Mouse (Mus musculus) monocyte, adult 2 months (primary cell): ENCODE results near the gene Gemin8.

Source experiments
- DNase-seq, 2 experiments: peaks; one replicate each; pipeline ENCODE4 v3.0.0; 2022; ENCODE audit warnings: low spot score in 2 of 2, low read depth in 1 of 2

Gene Gemin8

DNA sequence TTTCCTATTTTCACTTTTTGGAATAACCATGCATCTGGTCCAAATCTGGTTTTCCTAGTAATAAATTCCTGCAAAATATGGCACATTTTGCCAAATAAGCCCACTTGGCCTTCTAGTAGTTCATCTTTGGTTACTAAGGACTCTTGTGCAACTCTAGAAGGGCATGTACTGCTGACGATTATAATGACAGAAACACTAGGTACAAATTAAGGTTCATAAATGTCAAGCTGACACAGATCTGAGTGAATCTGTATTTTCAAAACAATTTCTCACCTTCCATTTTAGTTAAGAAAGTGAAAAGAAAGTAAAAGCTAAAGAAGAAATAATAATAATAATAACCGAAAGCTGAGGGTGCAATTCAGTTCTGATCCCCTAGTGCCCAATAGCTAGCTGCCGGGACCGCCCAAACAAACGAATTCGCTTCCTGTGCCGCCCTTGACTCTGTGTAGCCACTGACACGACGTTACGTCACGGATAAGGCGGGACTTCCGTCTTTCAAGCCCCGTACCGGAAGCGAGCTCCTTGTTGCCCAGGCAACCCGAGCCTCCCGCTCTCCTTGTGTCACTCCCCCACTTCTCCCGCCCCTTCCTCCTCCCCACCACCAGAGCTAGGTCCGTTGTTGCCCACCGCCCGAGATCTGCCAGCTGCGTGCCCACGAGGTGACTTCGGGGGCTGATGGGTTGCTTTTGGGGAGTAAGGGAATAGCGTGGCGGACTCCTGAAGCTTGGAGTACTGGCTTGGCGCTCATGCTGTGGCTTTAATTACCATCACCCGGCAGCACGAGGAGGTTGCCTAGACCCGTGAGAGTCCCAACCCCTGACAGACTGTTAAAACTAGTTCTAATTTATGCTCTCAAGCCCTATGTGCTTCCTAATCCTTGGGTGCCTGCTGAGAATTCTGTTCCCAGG is at the start of gene Gemin8:
Gene Gemin8, plus strand, starts transcription at position 563 of the 908 bp plus-strand sequence.
- peak; percentile 76 to 84 for DNase-seq

GRCm38 (mm10) chrX:166147158-166147846 is 23.0 kb upstream of the Gemin8 start:
- DNase-seq = no peak

DNA sequence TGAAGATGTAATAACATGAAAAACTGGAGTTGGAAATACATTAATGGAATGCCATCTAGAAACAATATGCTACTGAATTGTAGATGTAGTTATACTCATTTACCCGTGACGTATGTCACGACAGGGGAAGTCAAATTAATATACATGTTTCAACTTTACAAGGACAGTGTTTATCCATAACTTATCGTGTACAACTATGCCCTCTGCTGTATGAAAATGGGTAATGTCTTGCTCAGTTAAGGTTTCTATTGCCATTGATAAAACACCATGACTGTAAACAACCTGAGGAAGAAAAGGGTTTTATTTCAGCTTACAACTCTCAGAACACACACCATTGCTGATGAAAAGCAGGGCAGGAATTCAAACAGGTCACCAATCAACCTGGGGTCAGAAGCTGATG is 7.5 kb upstream of the Gemin8 start:
- DNase-seq = no peak

DNA sequence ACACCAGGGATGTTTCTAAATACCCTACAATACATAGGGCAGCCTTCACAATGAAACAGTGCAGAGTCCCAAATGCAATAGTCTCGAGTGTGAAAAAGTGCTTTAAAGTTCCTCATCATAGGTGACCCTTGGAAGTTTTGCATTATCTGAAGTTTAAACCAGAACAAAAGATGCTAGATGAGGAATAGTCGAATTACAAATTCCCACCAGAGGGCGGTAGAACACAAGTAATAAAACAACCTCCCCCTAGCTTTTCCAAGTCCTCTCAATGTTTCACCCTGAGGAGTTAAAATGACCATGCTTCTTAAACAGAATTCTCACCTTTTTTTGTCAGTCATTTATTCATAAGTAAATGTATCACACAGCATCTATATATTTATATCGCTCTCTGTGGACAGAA is 2.9 kb upstream of the Gemin8 start:
- DNase-seq = no peak

- DNase-seq = no peak
These were observed 2.3 kb upstream of the Gemin8 start for GRCm38 (mm10) chrX:166167923-166168322.

DNA sequence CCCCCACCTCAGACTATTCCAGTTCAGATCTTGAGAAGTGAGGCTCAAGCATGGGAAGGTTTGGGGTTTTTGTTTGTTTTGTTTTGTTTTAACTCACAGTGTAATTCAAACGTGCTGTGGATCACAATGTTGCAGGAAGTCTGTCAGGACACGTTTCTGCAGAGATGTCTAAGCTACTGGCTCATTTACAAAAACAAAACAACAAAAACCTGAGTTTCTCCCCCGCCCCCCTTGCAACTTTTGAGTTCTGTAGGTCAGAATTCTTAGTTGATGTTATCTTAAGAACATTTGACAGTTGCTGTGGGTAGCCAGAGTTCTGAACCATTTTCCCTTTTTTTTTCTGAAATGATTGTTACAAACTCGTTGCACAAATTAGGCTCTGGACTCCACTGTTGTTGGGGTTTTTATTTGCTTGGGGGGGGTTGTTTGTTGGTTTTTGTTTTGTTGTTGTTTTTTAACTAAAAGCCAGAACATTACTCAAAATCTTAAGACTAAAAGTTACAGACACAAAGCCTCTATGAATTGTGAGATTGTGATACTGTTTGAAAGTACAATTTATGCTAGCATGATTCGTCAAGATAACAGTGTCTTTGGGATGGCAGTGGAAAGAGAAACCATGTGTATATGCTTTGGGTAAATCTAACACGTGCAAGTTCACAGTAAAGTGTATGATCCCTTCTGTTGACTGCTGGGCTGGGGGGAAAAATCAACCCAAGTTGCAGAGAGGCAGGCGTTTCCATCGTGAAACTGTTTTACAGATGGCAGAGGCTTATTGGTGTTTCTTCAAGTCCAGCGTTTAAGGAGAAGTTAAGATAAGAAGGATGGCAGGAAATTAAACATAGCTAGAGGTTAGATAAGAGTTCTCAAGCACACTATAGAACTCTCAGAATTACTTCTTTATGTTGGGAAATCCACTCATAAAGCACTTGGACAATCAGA is 815 bp downstream of the Gemin8 start:
- DNase-seq = no peak

DNA sequence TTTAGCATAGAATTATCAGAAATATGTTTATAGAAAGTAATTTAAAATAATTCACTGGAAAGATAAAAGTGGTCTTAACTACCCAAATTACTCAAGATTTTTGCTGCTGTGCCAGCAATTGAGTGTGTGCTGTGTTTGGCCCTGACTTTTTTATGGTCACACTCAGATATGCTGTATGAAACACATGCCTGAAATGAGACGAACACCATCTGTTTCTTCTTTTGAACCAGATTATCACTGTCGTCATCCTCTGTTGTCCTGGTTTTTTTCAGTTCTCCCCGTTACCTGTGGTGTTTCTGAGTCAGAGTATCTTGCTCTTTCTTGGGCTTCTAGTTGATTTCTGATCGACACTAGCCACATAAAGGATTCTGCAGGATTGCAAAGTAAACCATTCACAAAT is 1.8 kb downstream of the Gemin8 start:
- DNase-seq = no peak

DNA sequence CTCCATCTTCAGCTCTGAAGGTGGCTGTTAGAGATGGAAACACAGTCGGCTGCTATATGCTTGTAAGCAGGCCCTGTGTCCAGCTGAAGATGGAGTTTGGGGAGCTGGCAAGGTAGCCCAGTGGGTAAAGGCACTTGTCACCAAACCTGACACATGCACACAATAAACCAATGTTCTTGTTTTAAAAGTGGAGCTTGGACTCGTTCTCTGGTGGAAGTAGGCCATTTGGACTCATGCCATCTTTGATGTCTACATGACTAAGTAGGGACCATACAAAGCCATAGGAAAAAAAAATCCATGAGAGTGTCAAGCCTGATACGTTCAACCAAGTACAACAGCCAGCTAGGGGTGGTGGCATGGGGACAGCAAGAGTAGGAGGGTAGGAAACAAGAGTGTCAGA is 2.4 kb downstream of the Gemin8 start:
- DNase-seq = no peak

GRCm38 (mm10) chrX:166173796-166174195 is 3.5 kb downstream of the Gemin8 start:
- no peak for DNase-seq

DNA sequence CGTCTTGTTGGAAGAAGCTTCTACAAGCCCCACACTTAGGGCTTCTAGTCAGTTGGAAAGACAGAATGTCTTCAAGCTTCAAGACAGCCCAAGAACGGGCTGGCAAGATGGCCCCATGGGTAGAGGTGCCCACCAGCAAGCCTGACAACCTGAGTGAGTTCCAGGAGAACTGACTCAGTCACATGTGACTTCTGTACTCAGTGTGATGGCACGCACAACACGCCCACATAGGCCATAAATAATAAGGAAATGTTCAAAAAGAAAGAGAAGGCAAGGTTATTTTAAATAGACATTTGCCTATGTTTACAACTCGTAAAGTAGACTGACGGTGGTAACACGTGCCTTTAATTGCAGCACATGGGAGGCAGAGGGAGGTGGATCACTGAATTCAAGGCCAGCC is 7.7 kb downstream of the Gemin8 start:
- no peak for DNase-seq

- no peak for DNase-seq
These were observed 12.8 kb downstream of the Gemin8 start for GRCm38 (mm10) chrX:166183094-166183493.

DNA sequence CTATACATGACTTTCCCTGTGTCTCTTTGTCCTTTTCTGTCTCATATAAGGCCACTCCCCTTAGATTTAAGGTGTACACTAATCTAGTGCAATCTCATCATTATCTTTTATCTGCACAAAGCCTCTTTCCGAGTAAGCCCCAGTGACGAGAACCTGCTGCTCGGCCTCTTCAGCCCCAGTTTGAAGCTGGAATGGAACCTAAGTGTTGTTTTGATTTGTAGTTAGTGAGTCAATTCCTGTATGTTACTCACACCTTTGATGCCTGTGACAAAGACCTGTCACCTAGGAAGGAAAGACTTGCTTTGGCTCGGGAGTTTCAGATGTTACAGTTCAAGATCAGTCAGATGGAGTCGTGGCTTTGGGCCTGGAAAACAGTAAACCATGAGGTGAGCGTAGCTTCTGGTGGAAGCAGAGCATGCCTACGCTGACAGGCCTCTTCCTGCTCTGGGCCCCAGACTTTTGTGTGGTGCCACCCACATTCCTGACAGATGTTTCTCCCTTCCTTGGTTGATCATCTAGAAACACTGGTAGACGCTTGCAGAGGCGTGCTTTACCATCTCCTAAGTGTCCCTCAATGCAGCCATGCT is 15.2 kb downstream of the Gemin8 start:
- no peak for DNase-seq

- no peak for DNase-seq
These were observed 17.5 kb downstream of the Gemin8 start for GRCm38 (mm10) chrX:166187803-166188202.

DNA sequence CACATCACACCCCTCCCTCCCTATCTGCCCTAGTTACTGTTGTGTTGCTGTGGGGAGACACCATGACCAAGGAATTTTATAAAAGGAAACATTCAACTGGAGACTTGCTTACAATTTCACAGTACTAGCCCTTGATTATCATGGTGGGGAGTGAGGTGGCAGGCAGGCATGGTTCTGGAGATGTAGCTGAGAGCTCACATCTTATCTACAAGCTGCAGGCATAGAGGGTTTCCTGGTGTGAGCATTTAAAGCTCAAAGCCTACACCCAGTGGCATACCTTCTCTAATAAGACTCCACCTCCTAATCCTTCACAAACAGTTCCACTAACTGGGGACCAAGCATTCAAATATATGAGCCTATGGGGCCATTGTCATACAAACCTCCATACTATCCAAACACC is 26.1 kb downstream of the Gemin8 start:
- DNase-seq = no peak

DNA sequence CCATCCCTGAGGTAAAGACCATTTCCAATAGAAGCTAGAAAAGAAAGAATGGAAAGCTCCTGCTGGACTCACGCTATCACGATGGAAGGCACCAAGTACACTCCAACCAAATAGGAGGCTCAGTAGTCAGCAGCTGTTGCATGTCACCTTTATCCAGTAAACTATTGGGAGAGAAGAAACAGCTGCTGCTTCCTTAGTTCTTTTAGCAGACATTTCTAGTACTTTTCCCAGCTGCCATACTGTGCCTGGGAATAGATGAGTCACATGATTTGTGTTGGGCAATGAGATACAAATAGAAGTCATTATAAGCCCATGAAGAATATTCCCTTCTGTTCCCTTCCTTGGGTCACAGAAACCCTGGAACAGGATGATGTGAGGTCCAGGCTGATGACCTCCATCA is 28.0 kb downstream of the Gemin8 start:
- DNase-seq = no peak

DNA sequence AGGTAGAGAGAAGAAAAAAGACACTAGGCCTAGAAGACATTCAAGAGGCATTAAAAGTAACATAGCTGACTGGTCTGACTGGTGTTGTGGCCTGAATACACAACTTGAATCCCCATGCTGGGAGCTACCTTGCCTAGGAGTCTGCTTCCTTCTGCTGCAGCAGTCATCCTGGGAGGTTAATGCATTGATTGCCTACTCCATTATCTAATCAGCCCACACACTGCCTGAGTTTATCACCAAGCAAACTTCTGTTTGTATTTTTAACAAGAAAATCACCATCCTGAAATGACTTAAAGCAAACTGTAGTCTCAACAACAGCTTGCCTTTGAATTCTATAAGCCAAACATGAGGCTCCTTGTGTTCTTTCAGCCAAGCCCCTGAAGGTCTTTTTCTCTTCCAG is 29.6 kb downstream of the Gemin8 start:
- DNase-seq = no peak

- no peak for DNase-seq
These were observed 44.3 kb downstream of the Gemin8 start for GRCm38 (mm10) chrX:166214576-166214975.

DNA sequence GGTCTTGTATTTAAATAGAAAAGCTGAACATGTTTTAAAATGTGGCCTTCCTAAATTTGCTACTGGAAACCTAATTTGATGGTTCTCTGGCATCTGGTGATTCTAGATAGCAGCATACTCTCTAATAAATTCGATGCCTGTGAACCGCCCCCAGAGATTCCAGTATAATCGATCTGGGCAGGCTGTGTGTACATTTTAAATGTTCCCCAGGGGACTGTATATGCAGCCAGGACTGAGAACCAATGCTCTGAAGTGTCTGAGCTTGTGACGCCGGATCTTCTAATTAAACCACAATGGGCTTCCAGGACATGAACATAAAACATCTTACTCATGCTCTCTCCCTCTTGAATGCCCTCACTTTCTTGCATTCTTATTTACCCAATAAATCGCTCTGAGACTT is 46.0 kb downstream of the Gemin8 start:
- no peak for DNase-seq

DNA sequence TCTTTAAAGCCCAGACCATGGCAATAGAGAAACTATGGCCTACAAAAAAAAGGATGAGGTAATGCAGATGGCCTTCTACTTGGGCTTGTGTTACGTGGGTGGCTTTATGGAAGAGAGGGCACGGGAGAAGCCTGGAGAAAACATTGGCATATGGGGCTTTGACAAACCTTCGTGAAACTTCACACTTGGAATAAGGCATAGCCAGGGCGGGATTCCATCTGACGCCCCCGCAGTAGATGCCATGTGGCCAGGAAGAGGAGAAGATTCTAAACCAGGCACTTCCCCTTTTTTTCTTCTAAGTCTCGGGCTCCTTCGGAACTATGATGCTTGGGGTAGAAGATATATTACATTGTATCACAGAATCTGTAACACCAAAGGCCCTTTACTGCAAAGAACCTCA is 46.5 kb downstream of the Gemin8 start:
- DNase-seq = no peak

- no peak for DNase-seq
These were observed 49.1 kb downstream of the Gemin8 start for GRCm38 (mm10) chrX:166219331-166219730.

GRCm38 (mm10) chrX:166226856-166227255 is 56.6 kb downstream of the Gemin8 start:
- DNase-seq = no peak
